Mouse (Mus musculus) megakaryocyte, adult 5-6 weeks (primary cell): ENCODE results near the gene Arhgdia. TPM values are rescaled to one million over a fixed set of nuclear protein-coding genes. Genes with fewer than 3 reads are reported as not detected.
"Not testable (repeated sequence)": the region's sequence is repeated elsewhere in the genome, so short reads cannot be mapped to it uniquely, and the experiment has no call there.

Experiments
- ATAC-seq: 2 replicates; pipeline ENCODE4 v1.8.0; 2016; ENCODE audit warnings: mild to moderate bottlenecking, inconsistent platforms; ENCODE audit not compliant: poor library complexity, severe bottlenecking
- total RNA-seq, 2 experiments: library from RNA; stranded (forward) in 1 of 2; stranded (reverse) in 1 of 2; fragments of 153-499, 151-499 nt in 1 of 2; fragments of 221-1000, 200-1000 nt in 1 of 2; gene quantifications; 2 replicates each; pipeline versions ENCODE4 v1.2.3 to v1.2.4; 2015 to 2017

Gene Arhgdia
- total RNA-seq, 2 experiments from 2014 or later = 226 to 521 TPM

- ATAC-seq = no peak
Observed at GRCm38 (mm10) chr11:120613976-120614375, 32.6 kb upstream of the Arhgdia start.

DNA sequence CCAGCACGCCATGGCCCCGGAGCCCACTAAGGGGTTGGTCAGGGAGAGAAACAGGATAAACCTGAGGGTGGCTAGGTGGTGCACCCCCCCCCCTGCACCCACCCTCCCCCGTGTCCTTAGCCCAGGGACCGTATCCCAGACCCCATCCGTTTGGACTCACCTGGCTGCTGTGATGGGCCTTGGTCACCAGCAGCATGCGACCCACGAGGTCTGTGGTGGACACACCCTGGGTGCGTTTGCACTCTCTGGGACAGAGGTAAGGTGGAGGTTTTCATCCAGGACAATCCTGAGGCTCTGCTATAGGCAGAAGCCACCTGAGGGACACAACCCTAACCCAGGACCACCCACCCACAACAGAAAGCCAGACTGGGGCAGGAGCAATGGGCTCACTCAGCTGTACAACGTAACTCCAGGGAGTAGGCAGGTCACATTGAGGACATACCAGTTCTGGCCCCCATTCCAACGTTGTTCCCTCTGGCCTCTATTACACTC is 32.1 kb upstream of the Arhgdia start:
- ATAC-seq = no peak

GRCm38 (mm10) chr11:120612763-120613162 is 31.3 kb upstream of the Arhgdia start:
- ATAC-seq = peak; percentile 89

- no peak for ATAC-seq
Observed at GRCm38 (mm10) chr11:120610477-120611046, 29.1 kb upstream of the Arhgdia start.

DNA sequence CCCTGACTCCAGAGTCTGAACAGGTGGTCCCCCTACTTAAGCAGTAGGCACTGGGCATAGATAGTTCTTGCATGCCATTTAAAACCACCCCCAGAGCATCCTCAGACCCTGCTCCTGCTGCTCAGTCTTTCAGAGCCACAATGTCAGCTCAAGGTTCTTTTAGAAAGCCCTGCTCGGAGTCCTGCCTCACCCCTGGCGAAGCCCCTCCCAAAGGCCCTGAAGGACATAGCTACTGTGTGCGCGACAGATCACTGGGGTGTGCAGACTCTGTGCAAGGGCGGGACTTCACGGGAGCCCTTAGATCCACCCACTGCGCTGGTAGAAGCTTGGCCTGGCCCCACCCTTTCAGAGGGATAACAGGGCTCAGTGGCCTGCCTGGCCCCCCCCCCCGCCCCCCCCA is 27.8 kb upstream of the Arhgdia start:
- no peak for ATAC-seq

DNA sequence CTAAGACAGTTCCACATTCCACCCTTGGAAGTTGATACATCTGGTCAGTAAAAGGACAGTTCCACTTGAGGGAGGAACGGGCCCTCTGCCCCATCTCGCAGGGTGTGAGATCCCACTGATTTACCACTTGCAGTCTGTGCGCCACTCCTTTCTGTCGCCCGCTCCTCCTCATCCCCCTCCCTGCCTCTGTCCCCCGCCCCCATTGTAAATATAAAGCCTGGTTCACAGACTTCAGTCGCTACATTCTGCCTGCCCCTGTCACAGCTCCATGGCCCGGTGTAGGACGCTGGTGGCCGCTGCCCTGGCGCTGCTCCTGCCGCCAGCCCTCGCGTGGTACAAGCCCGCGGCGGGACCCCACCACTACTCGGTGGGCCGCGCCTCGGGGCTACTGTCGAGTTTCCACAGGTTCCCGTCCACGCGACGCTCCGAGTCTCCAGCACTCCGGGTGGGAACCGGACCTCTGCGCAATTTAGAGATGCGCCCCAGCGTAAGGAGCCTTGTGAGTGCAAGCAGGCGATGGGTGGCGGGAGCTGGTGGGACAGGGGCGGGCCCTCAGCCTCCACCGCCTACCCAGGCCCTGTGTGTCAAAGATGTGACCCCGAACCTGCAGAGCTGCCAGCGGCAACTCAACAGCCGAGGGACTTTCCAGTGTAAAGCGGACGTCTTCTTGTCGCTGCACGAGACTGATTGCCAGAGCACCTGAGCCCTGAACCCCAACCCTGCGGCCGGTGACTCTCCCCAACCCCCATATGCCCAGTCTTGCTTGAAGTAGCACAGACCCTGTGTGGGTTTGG is 27.0 kb upstream of the Arhgdia start, which contains the start of gene Npb:
Npb (plus strand) TSS at position 237 of the 794 bp plus-strand sequence.
- no peak for ATAC-seq

- no peak for ATAC-seq
Observed at GRCm38 (mm10) chr11:120606764-120607163, 25.3 kb upstream of the Arhgdia start.

DNA sequence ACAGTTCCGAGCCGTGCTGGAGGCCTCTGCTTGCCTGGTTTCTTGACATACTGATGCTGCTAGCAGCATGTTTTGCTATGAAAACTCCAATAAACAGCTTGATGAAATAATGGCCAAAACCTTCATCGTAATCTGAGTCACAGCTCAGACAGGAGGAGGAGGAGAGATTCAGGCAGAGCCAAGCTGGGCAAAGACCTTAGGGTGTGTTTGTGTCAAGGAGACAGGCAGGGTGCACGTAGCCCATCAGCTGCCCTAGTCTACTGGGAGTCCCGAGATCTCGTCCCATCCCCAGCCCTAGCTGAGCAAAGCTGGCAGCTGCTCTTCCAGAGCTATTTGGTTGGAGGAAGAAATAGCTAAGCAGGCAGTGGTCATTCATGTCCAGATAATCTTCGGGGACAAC is 24.2 kb upstream of the Arhgdia start:
- ATAC-seq = no peak

GRCm38 (mm10) chr11:120603545-120603944 is 22.1 kb upstream of the Arhgdia start:
- no peak for ATAC-seq

DNA sequence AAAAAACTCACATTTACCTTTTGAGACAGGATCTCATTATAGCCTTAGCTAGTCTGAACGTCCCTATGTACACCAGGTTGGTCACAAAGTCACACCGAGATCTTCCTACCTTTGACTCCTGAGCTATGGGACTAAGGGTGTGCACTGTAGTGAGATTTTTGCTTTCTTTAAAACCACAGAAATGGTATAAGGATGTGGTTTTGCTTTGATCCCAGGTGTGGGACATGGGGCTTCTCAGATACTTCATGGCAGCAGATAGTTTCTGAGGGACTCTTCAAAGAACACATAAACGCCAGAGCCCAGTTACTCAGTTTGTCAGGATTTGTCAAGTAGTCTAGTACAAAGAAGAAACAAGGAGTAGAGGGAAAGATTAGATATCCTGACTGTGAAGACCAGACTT is 19.3 kb upstream of the Arhgdia start:
- ATAC-seq = no peak

DNA sequence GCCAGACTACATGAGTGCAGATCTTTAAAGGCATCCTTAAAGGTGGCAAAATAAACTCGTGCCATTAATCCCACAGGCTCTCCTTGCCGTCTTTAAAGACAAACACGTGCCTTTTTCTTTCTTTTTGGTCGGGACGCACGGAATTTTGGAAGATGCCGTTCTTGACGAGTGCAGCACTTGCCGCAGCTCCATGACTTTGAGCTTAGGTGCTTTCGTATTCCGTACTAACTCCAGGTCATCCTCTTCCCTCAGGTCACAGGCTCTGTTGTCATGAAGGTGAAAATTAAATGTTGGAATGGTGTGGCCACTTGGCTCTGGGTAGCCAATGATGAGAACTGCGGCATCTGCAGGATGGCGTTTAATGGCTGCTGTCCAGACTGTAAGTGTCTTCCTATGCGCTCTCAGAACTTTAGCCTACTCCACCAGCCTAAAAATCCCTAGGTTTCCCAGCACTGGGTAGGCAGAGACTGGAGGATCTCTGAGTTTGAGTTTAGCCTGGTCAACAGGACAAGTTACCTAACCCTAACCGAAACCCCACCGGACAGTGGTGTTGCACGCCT is 17.6 kb upstream of the Arhgdia start:
- no peak for ATAC-seq

DNA sequence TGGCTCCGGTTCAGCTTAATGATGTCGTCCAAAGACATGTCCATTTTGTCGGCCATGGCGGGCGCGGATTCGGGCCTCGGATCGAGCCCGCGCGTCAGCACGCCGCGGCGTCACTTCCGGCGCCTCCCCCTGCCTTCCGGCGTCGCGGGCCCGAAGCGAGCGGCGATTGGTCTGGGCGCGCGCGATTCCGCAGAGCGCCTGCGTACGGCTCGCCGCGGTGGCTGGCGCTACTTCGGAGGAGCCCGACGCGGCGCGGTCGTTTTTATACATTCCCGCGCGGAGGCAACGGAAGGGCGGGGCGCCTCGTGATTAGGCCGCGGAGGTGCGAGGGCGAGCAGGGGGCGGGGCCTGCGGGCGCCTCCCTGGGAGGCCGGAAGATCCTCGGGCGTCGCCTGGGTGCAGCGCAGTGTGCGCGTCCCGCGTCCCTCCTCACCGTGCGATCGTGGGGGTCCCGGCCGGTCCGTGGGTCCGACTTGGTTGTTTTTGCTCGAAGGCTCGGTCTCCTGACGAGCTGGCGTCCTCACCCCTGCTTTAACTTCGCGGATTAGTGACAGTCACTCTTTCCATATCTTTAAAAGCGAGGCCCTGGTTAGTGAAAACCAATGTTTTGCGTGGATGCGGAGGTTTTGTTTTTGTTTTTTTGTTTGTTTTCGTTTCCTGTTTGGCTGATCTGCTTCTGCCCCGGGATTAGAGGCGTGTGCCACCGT is 17.0 kb upstream of the Arhgdia start, which contains the start of the genes Alyref and Anapc11:
Alyref (minus strand) TSS at position 83 of the 707 bp plus-strand sequence.
Anapc11 (plus strand) TSS at position 139 of the 707 bp plus-strand sequence.
- ATAC-seq = peak; percentile 95

- peak; percentile 15 for ATAC-seq
Observed at GRCm38 (mm10) chr11:120597240-120598235, 16.1 kb upstream of the Arhgdia start.

DNA sequence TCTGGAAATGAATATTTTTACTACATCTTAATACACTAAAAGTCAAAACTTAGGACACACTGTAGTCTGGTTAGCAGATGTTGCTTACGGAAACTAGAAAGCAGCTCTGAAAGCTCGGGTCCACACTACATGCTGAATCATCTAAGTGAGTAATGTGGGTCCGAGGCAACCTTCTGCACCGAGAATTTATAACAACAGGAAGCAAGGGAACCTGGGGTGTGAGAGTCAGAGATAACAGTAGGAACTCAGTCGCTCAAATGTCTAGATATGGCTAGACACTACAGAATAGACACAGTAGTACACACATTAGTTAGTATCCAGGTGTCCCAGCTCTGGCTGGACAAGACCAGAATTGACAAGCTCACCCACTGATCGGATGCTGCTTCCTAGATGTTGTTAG is 7.1 kb upstream of the Arhgdia start:
- no peak for ATAC-seq

- ATAC-seq = no peak
Observed at GRCm38 (mm10) chr11:120583937-120584336, 2.5 kb upstream of the Arhgdia start.

- ATAC-seq = not testable (repeated sequence)
Observed at GRCm38 (mm10) chr11:120582982-120583293, 1.5 kb upstream of the Arhgdia start.

- no peak for ATAC-seq
Observed at GRCm38 (mm10) chr11:120582268-120582981, 1.0 kb upstream of the Arhgdia start.

GRCm38 (mm10) chr11:120580871-120581331 is 523 bp downstream of the Arhgdia start:
- ATAC-seq = peak; percentile 43

DNA sequence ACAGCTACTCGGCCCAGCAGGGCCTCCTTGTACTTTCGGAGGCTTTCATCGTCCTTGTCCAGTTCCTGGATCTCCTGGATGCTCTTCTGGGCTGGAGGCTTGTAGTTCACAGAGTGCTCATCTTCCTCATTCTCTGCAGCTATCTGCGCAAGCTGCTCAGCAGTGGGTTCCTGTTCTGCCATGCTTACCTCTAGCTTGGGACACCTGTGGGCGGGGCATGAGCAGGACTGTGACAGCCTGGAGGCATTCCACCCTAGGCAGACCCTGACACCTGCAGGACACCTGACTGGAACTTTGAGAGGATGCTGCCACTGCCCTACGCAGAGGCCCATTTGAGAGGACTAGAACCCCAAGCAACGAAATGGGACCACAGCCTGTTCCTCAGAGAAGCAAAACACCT is 1.2 kb downstream of the Arhgdia start:
- ATAC-seq = peak; percentile 71
